Mouse (Mus musculus) cerebellum, postnatal 4 days (tissue): Measurements from ENCODE around the gene Itga9.

ENCODE experiments used
- DNase-seq, 2 experiments: peaks; one replicate each; pipeline ENCODE4 v3.0.0; 2022; ENCODE audit warnings: low spot score in 2 of 2, mixed read lengths in 1 of 2

The Itga9 gene

GRCm38 (mm10) chr9:118919672-118920186 is 313.2 kb downstream of the Itga9 start:
- peak in 1 of 2 experiments; percentile 76 for DNase-seq

- DNase-seq = peak; percentile 76 to 84
These were observed 314.5 kb downstream of the Itga9 start for GRCm38 (mm10) chr9:118920798-118921515.

- no peak for DNase-seq
These were observed 315.4 kb downstream of the Itga9 start for GRCm38 (mm10) chr9:118921926-118922325.

GRCm38 (mm10) chr9:118924554-118925085 is 318.1 kb downstream of the Itga9 start:
- no peak for DNase-seq

- peak; percentile 92 for DNase-seq
These were observed 319.0 kb downstream of the Itga9 start for GRCm38 (mm10) chr9:118925286-118926110.

- peak in 1 of 2 experiments; percentile 47 for DNase-seq
These were observed 319.7 kb downstream of the Itga9 start, which contains the start of gene Ctdspl for GRCm38 (mm10) chr9:118926111-118926650. Ctdspl (plus strand) TSS chr9:118926453.

GRCm38 (mm10) chr9:118926688-118927321 is 320.3 kb downstream of the Itga9 start:
- DNase-seq = peak in 1 of 2 experiments; percentile 36

GRCm38 (mm10) chr9:118927501-118927900 is 321.0 kb downstream of the Itga9 start:
- DNase-seq = no peak

GRCm38 (mm10) chr9:118928007-118928406 is 321.5 kb downstream of the Itga9 start:
- no peak for DNase-seq

GRCm38 (mm10) chr9:118928656-118929055 is 322.2 kb downstream of the Itga9 start:
- no peak for DNase-seq

- DNase-seq = no peak
These were observed 324.1 kb downstream of the Itga9 start for GRCm38 (mm10) chr9:118930611-118931010.

GRCm38 (mm10) chr9:118933800-118934199 is 327.3 kb downstream of the Itga9 start:
- no peak for DNase-seq

GRCm38 (mm10) chr9:118934319-118934718 is 327.8 kb downstream of the Itga9 start:
- DNase-seq = no peak

GRCm38 (mm10) chr9:118935098-118935497 is 328.6 kb downstream of the Itga9 start:
- DNase-seq = no peak

- DNase-seq = no peak
These were observed 329.6 kb downstream of the Itga9 start for GRCm38 (mm10) chr9:118936071-118936470.

GRCm38 (mm10) chr9:118937515-118937914 is 331.0 kb downstream of the Itga9 start:
- no peak for DNase-seq

GRCm38 (mm10) chr9:118939410-118939809 is 332.9 kb downstream of the Itga9 start:
- DNase-seq = no peak

- no peak for DNase-seq
These were observed 333.3 kb downstream of the Itga9 start for GRCm38 (mm10) chr9:118939831-118940230.

- no peak for DNase-seq
These were observed 334.2 kb downstream of the Itga9 start for GRCm38 (mm10) chr9:118940591-118941207.

GRCm38 (mm10) chr9:118942030-118942429 is 335.5 kb downstream of the Itga9 start:
- no peak for DNase-seq

- no peak for DNase-seq
These were observed 337.5 kb downstream of the Itga9 start for GRCm38 (mm10) chr9:118943941-118944340.
